Comparison of ENCODE assay signal across 13 mouse cellular contexts in the genomic region with DNA sequence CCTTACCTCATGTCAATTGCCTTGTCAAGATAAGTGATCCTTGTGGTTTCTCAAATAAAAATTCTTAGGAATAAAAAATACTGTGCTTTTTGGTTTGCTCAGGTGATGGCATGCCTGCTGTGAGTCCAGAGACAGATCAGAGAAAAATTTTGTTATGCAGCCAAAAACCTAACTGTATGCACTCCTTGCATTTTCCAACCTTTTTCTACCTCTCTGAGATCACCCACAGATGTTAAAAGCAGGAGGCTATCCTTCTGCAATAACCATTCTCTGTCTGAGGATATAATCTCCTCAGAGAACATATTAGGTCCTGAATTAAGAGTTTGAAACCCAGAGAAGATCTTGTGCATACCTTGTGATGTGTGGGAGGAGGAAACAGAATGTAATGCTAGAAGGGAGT.
A peak's percentile ranks its signal among the peaks of the same experiment; 100 is the strongest.
DNase-seq lines count a peak whose midpoint lies in the region; ATAC-seq and TF ChIP-seq lines count a peak whose summit lies in the region.
"Had no signal": no experiment of that assay in that cellular context is flagged by ENCODE, and none has a peak within 500 bp of the region (broad histone marks: within the 10 kb centered on the region; RNA-seq: fewer than 3 reads in every experiment).

No protein-coding gene starts in this region.

- no peak for DNase-seq in hindbrain, embryonic 10.5 days (ENCODE audit: low spot score)
- DNase-seq in cerebellum, adult 18-20 months, result peak; percentile 10 to 38
- DNase-seq in cerebellum, adult 9-10 months, result peak; percentile 72
- no peak for DNase-seq in hindbrain, postnatal 0 days (ENCODE audit: low spot score)
- no peak for DNase-seq in gastrocnemius, adult 18-20 months (ENCODE audit: low spot score)
- DNase-seq in thymus, postnatal 14 days, result no peak
- DNase-seq: adrenal gland, adult 2 months; liver, postnatal 0 days; retina, postnatal 1 day had no signal

- no peak overlapping the region for H3K27ac ChIP-seq in hindbrain, embryonic 13.5 days
- no peak overlapping the region for H3K27ac ChIP-seq in hindbrain, embryonic 10.5 days
- no peak overlapping the region for H3K27ac ChIP-seq in hindbrain, postnatal 0 days
- H3K27ac ChIP-seq: kidney, embryonic 15.5 days had no signal

- H3K4me2 ChIP-seq in hindbrain, embryonic 13.5 days, result peak overlapping the region; percentile 80
- peak overlapping the region; percentile 74 for H3K4me2 ChIP-seq in hindbrain, postnatal 0 days (ENCODE audit: low read depth, low read length)

- TF ChIP-seq CTCF in hindbrain, postnatal 0 days (IDR thresholded peaks at IDR 0.05; ENCODE audit: low read depth), result no peak

- 0 out of 2 replicates have a peak overlapping the region, but pooled peaks have one; percentile 6 for H3K9ac ChIP-seq in hindbrain, embryonic 13.5 days
- H3K9ac ChIP-seq in hindbrain, postnatal 0 days (replicated peaks; ENCODE audit: low read length), result peak overlapping the region; percentile 25; the same call in 1 of the 2 replicates
- H3K9ac ChIP-seq: kidney, embryonic 15.5 days; liver, postnatal 0 days had no signal

- no peaks in the 10 kb centered on the region for H3K9me3 ChIP-seq in hindbrain, embryonic 13.5 days
- H3K9me3 ChIP-seq in hindbrain, embryonic 10.5 days, result no peaks in the 10 kb centered on the region
- no peaks in the 10 kb centered on the region for H3K9me3 ChIP-seq in hindbrain, postnatal 0 days (ENCODE audit: low read length)
- H3K9me3 ChIP-seq: kidney, embryonic 15.5 days had no signal

- H3K27me3 ChIP-seq in hindbrain, embryonic 13.5 days, result no peaks in the 10 kb centered on the region
- H3K27me3 ChIP-seq in hindbrain, embryonic 10.5 days (ENCODE audit: insufficient read depth, poor library complexity, severe bottlenecking), result peaks cover 14% of the 10 kb centered on the region; the same call in 1 of the 2 replicates
- H3K27me3 ChIP-seq in hindbrain, postnatal 0 days (ENCODE audit: insufficient read depth, low read length), result no peaks in the 10 kb centered on the region

- no peaks in the 10 kb centered on the region for H3K36me3 ChIP-seq in hindbrain, embryonic 13.5 days
- no peaks in the 10 kb centered on the region for H3K36me3 ChIP-seq in hindbrain, embryonic 10.5 days
- H3K36me3 ChIP-seq in hindbrain, postnatal 0 days (ENCODE audit: insufficient read depth, low read length), result no peaks in the 10 kb centered on the region
- H3K36me3 ChIP-seq: G1E; kidney, embryonic 15.5 days had no signal

- peak overlapping the region; percentile 46 for H3K4me3 ChIP-seq in hindbrain, embryonic 13.5 days
- no peak overlapping the region for H3K4me3 ChIP-seq in hindbrain, embryonic 10.5 days
- H3K4me3 ChIP-seq in hindbrain, postnatal 0 days (ENCODE audit: low read length), result peak overlapping the region; percentile 46

- no peak for ATAC-seq in hindbrain, embryonic 13.5 days (ENCODE audit: low FRiP score)
- ATAC-seq in hindbrain, postnatal 0 days, result no peak
- no peak for ATAC-seq in erythroblast, adult 5-6 weeks (replicated peaks; ENCODE audit: low FRiP score, poor library complexity, severe bottlenecking)
- ATAC-seq: liver, postnatal 0 days had no signal

- peaks cover 15% of the 10 kb centered on the region for H3K4me1 ChIP-seq in hindbrain, embryonic 13.5 days (replicated peaks)
- H3K4me1 ChIP-seq in hindbrain, embryonic 10.5 days (replicated peaks), result peaks cover 11% of the 10 kb centered on the region
- H3K4me1 ChIP-seq in hindbrain, postnatal 0 days (ENCODE audit: insufficient read depth, low read length), result no peaks in the 10 kb centered on the region

Comparison
In these comparisons a context has a peak if more than half of its experiments do, and no peak if none do; other contexts are left out.
1. DNase-seq: peak in cerebellum, adult 18-20 months (2 of 2) and cerebellum, adult 9-10 months (single experiment); none in hindbrain, embryonic 10.5 days (single experiment), hindbrain, postnatal 0 days (single experiment), gastrocnemius, adult 18-20 months (single experiment) and thymus, postnatal 14 days (single experiment).